Mouse (Mus musculus) c-Kit-positive CD71-positive TER-119-positive erythroid progenitor cells, embryonic 14.5 days (primary cell): ENCODE measurements around the gene Gm9945.

Experiments used
- DNase-seq: peaks from one replicate; pipeline ENCODE4 v3.0.0-alpha.2; 2013; ENCODE audit warnings: low spot score

The Gm9945 gene

DNA sequence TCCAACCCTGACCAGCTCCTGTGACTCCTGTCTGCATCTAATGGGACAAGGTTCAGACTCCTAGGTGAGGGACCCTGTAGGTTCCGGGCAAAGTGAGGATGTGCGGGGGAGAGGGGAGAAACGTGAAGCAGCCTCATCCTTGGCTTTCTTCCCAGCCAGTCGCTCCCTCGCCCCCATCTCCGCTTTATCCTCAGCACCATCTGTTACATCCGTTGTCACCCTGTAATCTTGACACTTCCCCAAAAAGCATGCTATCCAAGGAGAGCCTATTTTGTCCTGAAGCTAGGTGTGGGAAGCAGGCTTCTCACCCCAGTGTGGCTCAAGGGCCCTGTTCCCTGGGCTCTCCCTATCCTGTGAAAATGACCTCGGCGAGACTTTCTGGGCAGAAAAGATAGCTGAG is 43.0 kb downstream of the Gm9945 start:
- DNase-seq, result no peak

DNA sequence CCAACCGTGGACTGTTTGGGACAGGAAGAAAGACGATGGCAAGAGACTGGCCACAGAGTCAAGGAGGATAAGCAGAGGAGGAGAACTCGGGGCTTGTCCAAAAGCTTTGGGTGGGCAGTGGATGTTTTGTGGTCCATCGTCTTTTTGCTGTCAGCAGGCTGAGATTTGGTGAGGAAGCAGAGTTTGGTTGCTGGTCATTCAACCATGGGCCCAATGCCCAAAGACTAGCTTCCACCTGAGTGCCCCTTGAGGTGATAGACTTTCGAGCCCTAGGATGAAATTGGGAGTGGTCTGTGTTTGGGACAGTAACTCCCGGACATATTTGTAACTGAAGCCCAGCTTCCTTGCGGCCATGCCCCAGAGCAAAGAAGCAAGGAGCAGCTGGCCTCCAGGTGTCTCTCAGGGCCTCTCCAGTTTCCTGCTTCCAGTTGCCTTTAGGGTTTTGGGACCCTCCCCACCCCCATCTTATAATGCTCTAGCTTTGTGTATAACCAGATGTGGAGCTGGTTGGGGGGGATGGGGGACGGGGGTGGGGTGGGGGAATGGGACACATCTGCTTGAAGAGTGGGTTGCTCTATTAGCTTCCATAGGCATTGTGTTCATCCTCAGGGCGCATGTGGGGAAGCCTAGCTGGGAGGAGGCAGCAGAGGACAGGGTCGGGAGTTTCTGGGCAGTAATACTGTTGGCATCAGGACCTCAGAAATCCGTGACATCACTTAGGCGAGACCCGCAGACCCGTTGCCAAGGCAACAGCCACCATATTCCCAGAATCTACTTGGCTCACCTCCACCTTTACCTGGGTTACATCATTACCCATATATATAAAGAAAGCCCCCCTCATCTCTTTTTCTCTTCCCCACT is 43.8 kb downstream of the Gm9945 start:
- no peak for DNase-seq

DNA sequence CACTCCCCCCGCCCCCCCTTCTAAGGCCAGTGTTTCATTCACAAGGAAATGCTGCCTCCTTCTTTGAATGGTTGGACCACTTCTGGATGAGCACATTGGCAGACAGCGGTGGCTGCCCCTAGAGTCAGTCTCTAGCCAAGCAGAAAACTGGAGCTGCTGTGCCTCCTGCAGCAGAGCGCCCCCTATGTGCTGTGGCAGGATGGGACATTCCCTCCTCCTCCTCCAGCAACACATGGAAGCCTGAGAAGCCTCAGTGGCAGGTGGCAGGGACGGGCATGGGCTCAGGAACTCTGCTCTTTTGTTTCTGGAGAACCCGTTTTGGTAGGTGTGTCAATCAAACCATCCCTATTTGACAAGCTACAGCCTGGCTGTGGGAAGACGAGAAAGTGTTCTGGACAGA is 44.9 kb downstream of the Gm9945 start:
- no peak for DNase-seq

DNA sequence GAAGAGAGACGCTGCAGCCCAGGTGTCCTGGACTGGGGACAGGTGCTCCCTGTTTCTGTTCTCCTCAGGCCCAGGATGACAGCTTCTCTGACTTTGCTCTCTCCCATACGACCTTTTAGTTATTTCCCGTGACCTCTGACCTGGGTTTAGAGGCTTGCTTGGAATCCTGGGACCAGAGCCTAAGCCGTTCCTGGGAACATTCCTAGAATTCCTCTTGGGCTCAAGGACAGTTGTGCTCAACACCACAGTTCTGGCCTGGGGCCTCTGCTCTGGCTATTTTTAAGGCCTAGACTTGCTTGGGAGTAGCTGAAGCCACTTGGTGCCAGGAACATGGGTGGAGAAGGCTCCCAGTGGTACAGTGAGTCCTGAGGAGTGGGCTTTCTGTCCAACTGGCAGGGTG is 45.5 kb downstream of the Gm9945 start:
- DNase-seq, result no peak

DNA sequence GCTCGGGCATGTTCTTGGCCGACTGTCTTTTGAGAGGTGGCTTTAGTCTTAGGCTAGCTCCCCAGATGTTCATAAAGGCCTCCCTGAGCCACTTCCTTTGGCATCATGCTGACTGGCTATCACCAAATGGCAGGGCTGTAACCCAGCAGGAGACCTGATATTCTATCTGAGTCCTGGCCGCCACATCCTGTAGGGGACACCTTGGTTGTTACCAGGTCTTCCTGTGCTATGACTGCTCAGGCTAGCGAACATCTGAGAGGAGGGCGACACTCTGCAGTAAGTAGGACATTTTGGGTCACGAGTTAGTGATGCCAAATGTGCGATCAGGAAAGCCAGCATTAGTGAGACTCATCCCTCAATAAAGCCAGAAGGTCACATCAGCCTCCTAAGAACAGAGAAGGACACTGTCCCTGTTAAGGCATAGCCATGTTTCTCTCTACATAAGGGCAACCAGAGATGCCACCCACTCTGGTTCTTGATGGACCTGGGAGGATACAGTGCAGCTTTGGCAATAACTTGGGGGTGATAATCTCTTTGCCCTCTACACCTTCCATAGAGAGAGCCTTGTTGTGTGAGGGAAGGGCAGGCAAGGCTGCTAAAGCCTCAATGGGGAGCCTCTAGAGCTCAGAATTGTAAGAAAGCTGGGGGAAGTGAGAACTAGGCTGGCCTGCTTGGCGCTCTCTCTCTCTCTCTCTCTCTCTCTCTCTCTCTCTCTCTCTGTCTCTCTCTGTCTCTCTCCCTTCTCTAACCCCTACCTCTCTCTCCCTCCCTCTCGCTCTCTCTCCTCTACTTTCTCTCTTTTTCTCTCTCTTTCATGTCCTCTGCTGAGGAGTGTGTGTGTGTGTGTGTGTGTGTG is 48.7 kb downstream of the Gm9945 start:
- no peak for DNase-seq

DNA sequence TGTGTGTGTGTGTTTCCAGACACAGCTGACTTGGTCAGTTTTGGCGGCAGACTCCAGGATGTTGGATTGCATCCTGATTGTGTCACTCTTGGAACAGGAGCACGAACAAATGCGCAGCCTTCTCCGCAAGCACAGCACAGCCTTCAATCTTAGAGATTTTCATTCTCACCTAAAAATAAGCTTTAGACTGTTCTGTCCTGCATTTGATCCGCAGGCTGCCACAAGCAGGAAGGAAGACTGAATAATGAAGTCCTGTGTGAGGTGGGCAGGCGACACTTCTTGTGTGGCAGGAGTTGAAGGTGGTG is 49.2 kb downstream of the Gm9945 start:
- no peak for DNase-seq

DNA sequence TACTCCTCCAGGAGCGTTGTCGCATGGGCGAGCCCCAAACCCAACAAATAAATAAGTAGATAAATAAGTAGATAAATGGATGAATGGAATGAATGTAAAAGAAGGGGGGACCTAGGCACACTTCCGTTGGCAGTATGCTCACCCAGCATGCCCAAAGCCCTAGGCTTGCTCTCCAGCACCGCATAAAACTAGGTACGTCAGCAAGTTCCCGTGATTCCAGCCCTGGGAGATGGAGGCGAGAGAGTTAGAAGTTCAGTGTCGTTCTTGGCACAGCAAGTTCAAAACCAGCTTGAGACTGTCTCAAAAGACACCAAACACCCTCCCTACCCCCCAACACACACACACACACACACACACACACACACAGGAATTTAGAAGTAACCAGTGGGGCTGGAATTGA is 50.0 kb downstream of the Gm9945 start:
- no peak for DNase-seq
